Mouse (Mus musculus) limb, embryonic 14.5 days (tissue): ENCODE measurements around the gene Gm8947. TPM values are rescaled to one million over a fixed set of nuclear protein-coding genes. Genes with fewer than 3 reads are reported as not detected.

Source experiments
- ATAC-seq: fragments of 200-750 bp; cut with Nextera tagmentation; 2 replicates; pipeline ENCODE4 v1.8.0; 2017; ENCODE audit warnings: low read depth, moderate number of reproducible peaks, moderate TSS enrichment; ENCODE audit not compliant: low FRiP score
- DNase-seq: peaks from one replicate; pipeline ENCODE4 v3.0.0-alpha.2; 2015; ENCODE audit warnings: low spot score
- H3K27ac ChIP-seq: fragments of 300-500 bp; sonication (generic); replicated peaks from 2 replicates; pipeline ENCODE4 v1.5.1; 2014; ENCODE audit warnings: low read depth, mild to moderate bottlenecking, low read length, moderate library complexity, mixed read lengths
- H3K27me3 ChIP-seq: fragments of 300-500 bp; sonication (generic); 2 replicates; pipeline ENCODE4 v1.6.1; 2014; ENCODE audit warnings: low read length, mixed read lengths; ENCODE audit not compliant: control insufficient read depth, insufficient read depth
- H3K36me3 ChIP-seq: fragments of 300-500 bp; sonication (generic); 2 replicates; pipeline ENCODE4 v1.6.1; 2014; ENCODE audit warnings: mild to moderate bottlenecking, low read length, moderate library complexity, mixed read lengths; ENCODE audit not compliant: control insufficient read depth, insufficient read depth
- H3K4me1 ChIP-seq: fragments of 300-500 bp; sonication (generic); 2 replicates; pipeline ENCODE4 v1.6.1; 2014; ENCODE audit warnings: antibody characterized with exemption, low read length, mixed read lengths; ENCODE audit not compliant: control insufficient read depth, insufficient read depth
- H3K4me2 ChIP-seq: fragments of 300-500 bp; sonication (generic); replicated peaks from 2 replicates; pipeline ENCODE4 v1.6.1; 2014; ENCODE audit warnings: low read depth, mild to moderate bottlenecking, low read length, moderate library complexity; ENCODE audit not compliant: severe bottlenecking
- H3K4me3 ChIP-seq: fragments of 300-500 bp; sonication (generic); replicated peaks from 2 replicates; pipeline ENCODE4 v1.5.1; 2014; ENCODE audit warnings: low read length
- H3K9ac ChIP-seq: fragments of 300-500 bp; sonication (generic); 2 replicates; pipeline ENCODE4 v1.6.1; 2014; ENCODE audit warnings: mild to moderate bottlenecking, low read depth, low read length, moderate library complexity; ENCODE audit not compliant: severe bottlenecking
- H3K9me3 ChIP-seq: fragments of 300-500 bp; sonication (generic); 2 replicates; pipeline ENCODE4 v1.6.1; 2016; ENCODE audit warnings: low read length; ENCODE audit not compliant: control insufficient read depth
- POLR2A ChIP-seq: fragments of 200-500 bp; IDR thresholded peaks from 2 replicates; pipeline ENCODE4 v1.8.0; 2012; ENCODE audit warnings: inconsistent platforms, mild to moderate bottlenecking, moderate library complexity, borderline replicate concordance; ENCODE audit not compliant: insufficient read depth, insufficient read length; ENCODE audit errors: extremely low read depth
- WGBS: fragments of 180-500 bp; shearing (Covaris S2); extraction: QIAGEN DNeasy Blood & Tissue Kit; methylation state at CpG from one replicate; pipeline ENCODE4 v1.1.7; 2014; 5-methylcytosine and 5-hydroxymethylcytosine counted together
- polyA plus RNA-seq, 2 experiments: library from polyadenylated mRNA; depleted of rRNA in 1 of 2; stranded (reverse) in 1 of 2; unstranded in 1 of 2; fragments of >200 nt; fragmentation: Nextera tagmentation in 1 of 2; extraction: Ambion mirVana in 1 of 2; gene quantifications; 2 replicates each; pipeline versions ENCODE4 v1.2.1 to v1.2.3; 2012 to 2014

Gm8947 gene
- polyA plus RNA-seq, 2 experiments = 0.06 TPM; not detected in 1

- 82% methylated on average over 1 of the region's 1 CpGs for WGBS
- H3K27ac ChIP-seq = no peak overlapping the region
- no peak overlapping the region for H3K4me2 ChIP-seq
- H3K9ac ChIP-seq = no peak overlapping the region
- H3K4me1 ChIP-seq = no peaks in the 10 kb centered on the region
- no peaks in the 10 kb centered on the region for H3K36me3 ChIP-seq
- DNase-seq (no peak), ATAC-seq (no peak)
- H3K4me3 ChIP-seq = no peak overlapping the region
- no peaks in the 10 kb centered on the region for H3K9me3 ChIP-seq
- H3K27me3 ChIP-seq = no peaks in the 10 kb centered on the region
- TF ChIP-seq POLR2A = no peak
Measured at GRCm38 (mm10) chr1:151224536-151224935, 32.4 kb downstream of the Gm8947 start.

GRCm38 (mm10) chr1:151227506-151227905 is 35.3 kb downstream of the Gm8947 start:
- TF ChIP-seq POLR2A = no peak
- WGBS = 65% methylated on average over 8 of the region's 8 CpGs

GRCm38 (mm10) chr1:151228320-151228989 is 36.3 kb downstream of the Gm8947 start:
- Histone ChIP-seq H3K4me2 (no peak overlapping the region), H3K4me1 (no peaks in the 10 kb centered on the region), H3K4me3 (no peak overlapping the region), H3K9ac (no peak overlapping the region), H3K27ac (no peak overlapping the region), H3K36me3 (no peaks in the 10 kb centered on the region), H3K9me3 (no peaks in the 10 kb centered on the region), H3K27me3 (no peaks in the 10 kb centered on the region)
- DNase-seq (no peak), ATAC-seq (no peak)
- WGBS = 61% methylated on average over 1 of the region's 1 CpGs
- no peak for TF ChIP-seq POLR2A

More at GRCm38 (mm10) chr1:151227506-151227905, 35.3 kb downstream of the Gm8947 start:
- H3K4me2 ChIP-seq = no peak overlapping the region
- ATAC-seq = no peak
- H3K36me3 ChIP-seq = no peaks in the 10 kb centered on the region
- H3K27me3 ChIP-seq = no peaks in the 10 kb centered on the region
- no peak overlapping the region for H3K27ac ChIP-seq
- no peak overlapping the region for H3K9ac ChIP-seq
- no peaks in the 10 kb centered on the region for H3K4me1 ChIP-seq
- H3K9me3 ChIP-seq = no peaks in the 10 kb centered on the region
- no peak for DNase-seq
- no peak overlapping the region for H3K4me3 ChIP-seq

- Histone ChIP-seq H3K4me3 (no peak overlapping the region), H3K9me3 (no peaks in the 10 kb centered on the region), H3K27me3 (no peaks in the 10 kb centered on the region), H3K9ac (no peak overlapping the region), H3K4me1 (peaks cover 5% of the 10 kb centered on the region; the same call in 1 of the 2 replicates), H3K4me2 (no peak overlapping the region), H3K27ac (no peak overlapping the region), H3K36me3 (no peaks in the 10 kb centered on the region)
- DNase-seq = no peak
- 77% methylated on average over 3 of the region's 3 CpGs for WGBS
- TF ChIP-seq POLR2A = no peak
- no peak for ATAC-seq
Measured at GRCm38 (mm10) chr1:151232346-151232745, 40.2 kb downstream of the Gm8947 start.

- 80% methylated on average over 3 of the region's 3 CpGs for WGBS
- no peaks in the 10 kb centered on the region for H3K9me3 ChIP-seq
- H3K4me3 ChIP-seq = no peak overlapping the region
- H3K4me1 ChIP-seq = peaks cover 13% of the 10 kb centered on the region
- no peaks in the 10 kb centered on the region for H3K27me3 ChIP-seq
- H3K27ac ChIP-seq = no peak overlapping the region
- no peaks in the 10 kb centered on the region for H3K36me3 ChIP-seq
- no peak for TF ChIP-seq POLR2A
- no peak overlapping the region for H3K4me2 ChIP-seq
- no peak for DNase-seq
- H3K9ac ChIP-seq = no peak overlapping the region
- ATAC-seq = no peak
Measured at GRCm38 (mm10) chr1:151233756-151234155, 41.6 kb downstream of the Gm8947 start.

GRCm38 (mm10) chr1:151235574-151235973 is 43.4 kb downstream of the Gm8947 start:
- H3K4me3 ChIP-seq = no peak overlapping the region
- H3K4me1 ChIP-seq = peaks cover 13% of the 10 kb centered on the region
- H3K36me3 ChIP-seq = no peaks in the 10 kb centered on the region
- DNase-seq (no peak), ATAC-seq (no peak)
- H3K27me3 ChIP-seq = no peaks in the 10 kb centered on the region
- peak overlapping the region; percentile 53; the same call in 1 of the 2 replicates for H3K27ac ChIP-seq
- no peak overlapping the region for H3K4me2 ChIP-seq
- WGBS = 54% methylated on average over 2 of the region's 2 CpGs
- H3K9me3 ChIP-seq = no peaks in the 10 kb centered on the region
- TF ChIP-seq POLR2A = no peak
- no peak overlapping the region for H3K9ac ChIP-seq
